Mouse (Mus musculus) C2C12 (cell line): ENCODE measurements around the gene Mon1b. TPM values are rescaled to one million over a fixed set of nuclear protein-coding genes. Genes with fewer than 3 reads are reported as not detected.

Experiments used
- H3K27me3 ChIP-seq: one replicate; pipeline ENCODE4 v1.6.1; 2011; ENCODE audit not compliant: control insufficient read depth, insufficient read depth, insufficient read length
- H3K36me3 ChIP-seq: one replicate; pipeline ENCODE4 v1.6.1; 2011; ENCODE audit not compliant: control insufficient read depth, insufficient read depth
- H3K4me3 ChIP-seq: one replicate; pipeline ENCODE4 v1.5.1; 2011; ENCODE audit warnings: mild to moderate bottlenecking, control low read depth; ENCODE audit not compliant: poor library complexity, insufficient read depth, severe bottlenecking
- H3K79me2 ChIP-seq: one replicate; pipeline ENCODE4 v1.6.1; 2011; ENCODE audit not compliant: control insufficient read depth, insufficient read depth
- H3K79me3 ChIP-seq: one replicate; pipeline ENCODE4 v1.6.1; 2011; ENCODE audit warnings: low read depth, control low read depth
- H3ac ChIP-seq: one replicate; pipeline ENCODE3; 2011; ENCODE audit warnings: low read depth; ENCODE audit not compliant: control insufficient read depth, insufficient read length
- CEBPB ChIP-seq: IDR thresholded peaks from one replicate; pipeline ENCODE4 v1.6.1; 2011; ENCODE audit warnings: low read depth, mild to moderate bottlenecking, control low read depth, moderate library complexity
- CTCF ChIP-seq: IDR thresholded peaks from one replicate; pipeline ENCODE4 v1.5.1; 2011; ENCODE audit not compliant: control insufficient read depth, insufficient read depth, insufficient read length
- FOSL1 ChIP-seq: IDR thresholded peaks from one replicate; pipeline ENCODE4 v1.8.0; 2011; ENCODE audit warnings: mild to moderate bottlenecking, low read length; ENCODE audit not compliant: poor library complexity, insufficient read depth, severe bottlenecking
- MAX ChIP-seq: IDR thresholded peaks from one replicate; pipeline ENCODE4 v1.6.1; 2011; ENCODE audit warnings: mild to moderate bottlenecking, control low read depth
- MYOD1 ChIP-seq: IDR thresholded peaks from one replicate; pipeline ENCODE4 v1.6.1; 2011; ENCODE audit warnings: low read depth; ENCODE audit not compliant: control insufficient read depth, insufficient read length
- MYOG ChIP-seq: IDR thresholded peaks from one replicate; pipeline ENCODE4 v1.6.1; 2011; ENCODE audit not compliant: control insufficient read depth, insufficient read length; ENCODE audit errors: extremely low read depth
- USF1 ChIP-seq: IDR thresholded peaks from one replicate; pipeline ENCODE4 v1.6.1; 2011; ENCODE audit warnings: low read depth, mild to moderate bottlenecking, control low read depth, moderate library complexity
- polyA plus RNA-seq: library from polyadenylated mRNA; unstranded; fragments of >200 nt; fragmentation: generic; extraction: Trizol; gene quantifications from one replicate; pipeline ENCODE4 v1.2.1, GENCODE M21; 2012; ENCODE audit warnings: missing spikeins

Mon1b gene
- polyA plus RNA-seq, 1 experiment, result 5.2 TPM

GRCm38 (mm10) chr8:113653151-113653550 is 17.8 kb downstream of the Mon1b start:
- Histone ChIP-seq H3K79me2 (no peaks in the 10 kb centered on the region), H3K4me3 (no peak overlapping the region), H3K36me3 (no peaks in the 10 kb centered on the region), H3ac (no peak overlapping the region), H3K79me3 (no peaks in the 10 kb centered on the region), H3K27me3 (peaks cover 7% of the 10 kb centered on the region)
- TF ChIP-seq USF1, result no peak
- TF ChIP-seq CEBPB, result no peak
- no peak for TF ChIP-seq MAX
- TF ChIP-seq CTCF, result no peak
- no peak for TF ChIP-seq MYOD1
- TF ChIP-seq FOSL1, result no peak
- TF ChIP-seq MYOG, result no peak

DNA sequence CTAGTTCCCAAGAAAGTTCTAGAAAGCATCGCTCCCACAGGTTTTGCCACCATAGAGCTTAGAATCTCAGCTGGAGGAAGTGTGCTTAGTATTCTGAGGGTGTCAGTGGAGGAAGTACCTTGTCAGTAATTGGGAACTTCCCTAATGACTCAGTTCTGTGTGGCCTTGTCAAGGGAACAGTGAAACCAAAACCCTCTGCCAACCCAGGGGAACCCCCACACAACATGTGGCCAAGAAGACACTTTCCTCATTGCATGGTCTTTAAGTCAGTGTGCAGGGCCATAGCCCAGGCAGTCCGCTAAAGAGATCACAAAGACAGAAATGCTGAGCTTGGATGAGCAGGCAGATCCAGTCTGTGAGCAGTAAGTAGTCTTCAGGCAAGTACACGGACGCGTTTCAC is 20.8 kb downstream of the Mon1b start:
- H3K4me3 ChIP-seq, result no peak overlapping the region
- no peaks in the 10 kb centered on the region for H3K79me3 ChIP-seq
- no peaks in the 10 kb centered on the region for H3K36me3 ChIP-seq
- H3K27me3 ChIP-seq, result peaks cover 7% of the 10 kb centered on the region
- TF ChIP-seq MAX (no peak), CTCF (no peak), CEBPB (no peak), MYOD1 (no peak), USF1 (no peak), FOSL1 (no peak), MYOG (no peak)
- no peaks in the 10 kb centered on the region for H3K79me2 ChIP-seq
- no peak overlapping the region for H3ac ChIP-seq

GRCm38 (mm10) chr8:113656681-113657298 is 21.4 kb downstream of the Mon1b start:
- H3K27me3 ChIP-seq, result peaks cover 7% of the 10 kb centered on the region
- H3K36me3 ChIP-seq, result no peaks in the 10 kb centered on the region
- H3K79me3 ChIP-seq, result no peaks in the 10 kb centered on the region
- H3ac ChIP-seq, result no peak overlapping the region
- TF ChIP-seq FOSL1, result no peak
- no peaks in the 10 kb centered on the region for H3K79me2 ChIP-seq
- H3K4me3 ChIP-seq, result no peak overlapping the region

DNA sequence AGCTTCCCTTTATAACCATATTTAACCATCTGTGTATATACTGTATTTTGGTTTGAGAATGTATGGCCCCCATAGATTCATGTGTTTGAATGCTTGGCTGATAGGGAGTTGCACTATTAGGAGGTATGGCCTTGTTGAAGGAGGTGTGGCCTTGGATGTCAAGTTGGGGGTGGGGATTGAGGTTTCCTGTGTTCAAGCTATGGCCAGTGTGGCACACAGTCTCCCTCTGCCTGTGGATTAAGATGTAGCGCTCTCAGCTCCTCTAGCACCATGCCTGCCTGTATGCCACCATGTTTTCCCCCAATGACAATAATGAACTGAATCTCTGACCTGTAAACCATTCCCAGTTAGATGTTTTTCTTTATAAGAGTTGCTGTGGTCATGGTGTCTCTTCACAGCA is 24.7 kb downstream of the Mon1b start:
- no peak overlapping the region for H3ac ChIP-seq
- no peaks in the 10 kb centered on the region for H3K36me3 ChIP-seq

GRCm38 (mm10) chr8:113664544-113664943 is 29.2 kb downstream of the Mon1b start:
- TF ChIP-seq CEBPB (no peak), CTCF (peak; percentile 85), FOSL1 (no peak), MYOG (no peak), MAX (no peak)

More for the DNA sequence above, 24.7 kb downstream of the Mon1b start:
- Histone ChIP-seq H3K79me3 (no peaks in the 10 kb centered on the region), H3K4me3 (no peak overlapping the region), H3K79me2 (no peaks in the 10 kb centered on the region), H3K27me3 (no peaks in the 10 kb centered on the region)
- TF ChIP-seq CEBPB, result no peak
- no peak for TF ChIP-seq FOSL1
- no peak for TF ChIP-seq CTCF
- TF ChIP-seq MAX, result no peak
- TF ChIP-seq MYOD1, result no peak
- TF ChIP-seq USF1, result no peak
- TF ChIP-seq MYOG, result no peak

GRCm38 (mm10) chr8:113665036-113665435 is 29.6 kb downstream of the Mon1b start:
- Histone ChIP-seq H3K36me3 (no peaks in the 10 kb centered on the region), H3K27me3 (no peaks in the 10 kb centered on the region), H3K79me2 (no peaks in the 10 kb centered on the region), H3ac (no peak overlapping the region), H3K79me3 (no peaks in the 10 kb centered on the region), H3K4me3 (no peak overlapping the region)
- no peak for TF ChIP-seq FOSL1

More at GRCm38 (mm10) chr8:113664544-113664943, 29.2 kb downstream of the Mon1b start:
- H3K36me3 ChIP-seq, result no peaks in the 10 kb centered on the region
- no peaks in the 10 kb centered on the region for H3K79me2 ChIP-seq
- no peaks in the 10 kb centered on the region for H3K79me3 ChIP-seq
- H3K27me3 ChIP-seq, result no peaks in the 10 kb centered on the region
- H3ac ChIP-seq, result no peak overlapping the region
- H3K4me3 ChIP-seq, result no peak overlapping the region
